Mouse (Mus musculus) lung, embryonic 16.5 days (tissue): ENCODE results near the gene Farp2. TPM values are rescaled to one million over a fixed set of nuclear protein-coding genes. Genes with fewer than 3 reads are reported as not detected.

ENCODE experiments used
- ATAC-seq: fragments of 200-750 bp; cut with Nextera tagmentation; 2 replicates; pipeline ENCODE4 v1.8.0; 2017; ENCODE audit warnings: low read depth, mild to moderate bottlenecking, moderate library complexity
- H3K27ac ChIP-seq: fragments of 300-500 bp; sonication (generic); 2 replicates; pipeline ENCODE4 v1.5.1; 2014; ENCODE audit warnings: mild to moderate bottlenecking, control low read depth, low read length
- H3K27me3 ChIP-seq: fragments of 300-500 bp; sonication (generic); 2 replicates; pipeline ENCODE4 v1.6.1; 2014; ENCODE audit warnings: low read depth, low read length, mixed read lengths; ENCODE audit not compliant: control insufficient read depth, insufficient read depth
- H3K36me3 ChIP-seq: fragments of 300-500 bp; sonication (generic); 2 replicates; pipeline ENCODE4 v1.6.1; 2014; ENCODE audit warnings: low read length; ENCODE audit not compliant: control insufficient read depth, insufficient read depth
- H3K4me1 ChIP-seq: fragments of 300-500 bp; sonication (generic); replicated peaks from 2 replicates; pipeline ENCODE4 v1.6.1; 2014; ENCODE audit warnings: low read length, mixed read lengths; ENCODE audit not compliant: control insufficient read depth, insufficient read depth
- H3K4me2 ChIP-seq: fragments of 300-500 bp; sonication (generic); 2 replicates; pipeline ENCODE4 v1.6.1; 2014; ENCODE audit warnings: low read depth, low read length, control low read depth
- H3K4me3 ChIP-seq: fragments of 300-500 bp; sonication (generic); 2 replicates; pipeline ENCODE4 v1.5.1; 2014; ENCODE audit warnings: mild to moderate bottlenecking, low read length, control low read depth
- H3K9ac ChIP-seq: fragments of 300-500 bp; sonication (generic); 2 replicates; pipeline ENCODE4 v1.6.1; 2014; ENCODE audit warnings: low read length, control low read depth
- H3K9me3 ChIP-seq: fragments of 300-500 bp; sonication (generic); 2 replicates; pipeline ENCODE4 v1.6.1; 2016; ENCODE audit warnings: low read length; ENCODE audit not compliant: control insufficient read depth
- WGBS: fragments of 180-500 bp; shearing (Covaris S2); extraction: QIAGEN DNeasy Blood & Tissue Kit; methylation state at CpG from one replicate; pipeline ENCODE4 v1.1.7; 2014; 5-methylcytosine and 5-hydroxymethylcytosine counted together
- polyA plus RNA-seq: library from polyadenylated mRNA; unstranded; fragments of >200 nt; fragmentation: Nextera tagmentation; extraction: Ambion mirVana; gene quantifications from 2 replicates; pipeline ENCODE4 v1.2.1, GENCODE M21; 2015

The Farp2 gene
- polyA plus RNA-seq, 1 experiment from 2014 or later = 6.2 TPM

DNA sequence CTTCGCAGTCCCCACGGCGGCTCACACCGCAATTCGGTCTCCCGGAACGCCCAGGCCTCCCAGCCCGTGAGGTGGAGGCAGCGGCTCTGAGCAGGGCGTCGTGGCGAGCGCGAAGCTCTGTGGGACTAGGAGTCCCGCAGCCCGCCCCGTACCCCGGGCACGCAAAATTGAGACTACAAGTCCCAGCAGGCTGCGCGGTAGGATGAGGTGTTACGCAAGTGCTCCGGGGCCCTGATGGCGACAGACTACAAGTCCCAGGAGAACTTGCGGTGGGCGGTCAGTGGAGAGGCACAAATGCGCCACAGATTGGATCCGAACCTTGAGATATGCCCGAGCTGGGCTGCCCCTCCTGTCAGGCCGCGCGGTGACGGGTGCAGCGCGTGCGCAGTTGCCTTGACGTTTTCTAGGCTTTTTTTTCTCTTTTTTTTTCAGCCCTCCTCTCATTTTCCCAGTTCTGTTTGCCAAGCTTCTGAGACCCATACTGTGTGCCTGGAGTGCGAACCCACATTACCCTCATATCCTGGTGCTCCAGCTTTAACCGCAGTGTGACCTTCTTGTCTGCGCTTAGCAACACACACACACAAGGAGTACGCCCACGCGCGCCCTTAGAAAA, 123.8 kb downstream of the Farp2 start:
- H3K9ac ChIP-seq = peak overlapping the region; percentile 94
- H3K4me3 ChIP-seq = peak overlapping the region; percentile 97
- peak; percentile 98 for ATAC-seq
- peak overlapping the region; percentile 81 for H3K4me2 ChIP-seq
- WGBS = under 1% methylated on average over 44 of the region's 44 CpGs
- peaks cover 3% of the 10 kb centered on the region for H3K36me3 ChIP-seq
- H3K9me3 ChIP-seq = no peaks in the 10 kb centered on the region
- H3K27ac ChIP-seq = peak overlapping the region; percentile 96
- H3K27me3 ChIP-seq = no peaks in the 10 kb centered on the region
- H3K4me1 ChIP-seq = peaks cover 9% of the 10 kb centered on the region

DNA sequence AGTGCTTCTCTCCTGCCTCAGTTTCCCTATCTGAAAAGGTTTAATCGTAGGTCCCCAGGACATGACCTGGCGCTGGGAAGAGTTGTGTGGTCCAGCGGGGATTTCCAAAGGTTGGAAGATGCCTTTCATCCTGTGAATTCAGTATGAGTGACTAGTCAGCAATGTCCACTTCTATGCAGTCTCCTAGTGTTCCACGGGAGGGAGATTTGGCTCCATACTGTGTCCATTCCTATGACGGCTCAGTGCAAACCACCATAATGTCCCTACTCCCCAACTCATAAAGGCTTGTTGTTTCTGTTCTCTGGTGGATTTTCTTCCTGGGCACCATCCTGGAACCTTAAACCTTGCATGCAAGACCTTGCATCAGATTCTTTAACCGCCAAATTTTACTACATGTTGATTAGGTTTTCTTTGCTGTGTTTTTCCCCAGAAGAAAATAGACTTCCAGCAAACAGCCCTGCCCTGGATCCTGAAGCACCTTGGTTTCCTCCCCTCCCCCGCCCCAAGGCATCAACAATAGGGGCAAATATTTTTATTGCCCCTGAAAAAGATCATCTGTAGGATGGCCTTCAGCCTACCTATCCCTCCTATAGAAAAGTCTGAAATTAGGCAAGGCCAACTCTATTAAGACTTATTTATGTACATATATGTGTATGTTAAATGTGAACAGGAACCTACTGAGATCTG, 124.5 kb downstream of the Farp2 start:
- Histone ChIP-seq H3K27ac (peak overlapping the region; percentile 80), H3K4me3 (peak overlapping the region; percentile 97), H3K4me2 (peak overlapping the region; percentile 81), H3K9me3 (no peaks in the 10 kb centered on the region), H3K9ac (peak overlapping the region; percentile 64), H3K27me3 (no peaks in the 10 kb centered on the region), H3K4me1 (peaks cover 9% of the 10 kb centered on the region), H3K36me3 (peaks cover 1% of the 10 kb centered on the region; the same call in 1 of the 2 replicates)
- ATAC-seq = peak; percentile 35
- 23% methylated on average over 7 of the region's 7 CpGs for WGBS

DNA sequence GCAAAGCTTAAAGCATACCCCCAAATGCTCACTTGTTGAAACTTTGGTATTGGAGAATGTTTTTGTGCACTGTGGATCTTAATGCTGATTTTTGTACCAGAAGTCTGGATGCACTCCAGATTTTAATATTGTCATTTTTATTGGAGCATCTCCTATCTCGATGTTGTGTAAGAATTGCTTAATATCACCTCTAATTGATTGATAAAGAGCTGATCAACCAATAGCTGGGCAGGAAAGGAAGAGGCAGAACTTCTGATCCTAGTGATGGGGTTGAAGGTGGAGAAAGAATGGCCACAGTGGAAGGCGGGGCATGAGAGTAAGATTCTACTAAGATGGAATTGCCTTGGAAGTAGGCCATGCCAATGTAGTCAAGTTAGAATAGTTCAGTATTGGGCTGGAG, 130.1 kb downstream of the Farp2 start:
- Histone ChIP-seq H3K4me1 (no peaks in the 10 kb centered on the region), H3K27ac (no peak overlapping the region), H3K36me3 (no peaks in the 10 kb centered on the region), H3K4me3 (no peak overlapping the region), H3K9me3 (no peaks in the 10 kb centered on the region), H3K9ac (no peak overlapping the region), H3K4me2 (no peak overlapping the region), H3K27me3 (no peaks in the 10 kb centered on the region)
- no peak for ATAC-seq
- 83% methylated on average over 2 of the region's 2 CpGs for WGBS

DNA sequence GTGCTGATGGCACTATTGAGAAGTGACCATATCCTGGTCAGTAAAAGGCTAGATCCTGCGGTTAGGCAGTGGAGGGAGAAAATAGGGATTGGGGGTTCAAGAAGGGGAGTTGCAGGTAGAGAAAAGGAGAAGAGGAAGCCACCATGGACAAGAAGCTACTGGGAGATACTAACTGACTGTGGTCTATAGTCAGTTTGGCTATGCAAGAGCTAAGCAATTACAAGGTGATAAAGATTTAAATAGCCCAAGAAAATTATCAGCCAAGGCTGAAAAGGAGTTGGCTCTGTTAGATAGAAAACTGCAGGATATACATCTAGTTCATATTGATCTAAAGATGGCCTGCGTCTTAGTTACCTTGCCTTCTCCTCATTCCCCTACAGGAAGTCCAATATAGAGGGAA, 130.8 kb downstream of the Farp2 start:
- Histone ChIP-seq H3K9ac (no peak overlapping the region), H3K4me1 (no peaks in the 10 kb centered on the region), H3K4me2 (no peak overlapping the region), H3K9me3 (no peaks in the 10 kb centered on the region), H3K27ac (no peak overlapping the region), H3K4me3 (no peak overlapping the region), H3K36me3 (no peaks in the 10 kb centered on the region), H3K27me3 (no peaks in the 10 kb centered on the region)
- WGBS = 90% methylated on average over 2 of the region's 2 CpGs
- no peak for ATAC-seq

DNA sequence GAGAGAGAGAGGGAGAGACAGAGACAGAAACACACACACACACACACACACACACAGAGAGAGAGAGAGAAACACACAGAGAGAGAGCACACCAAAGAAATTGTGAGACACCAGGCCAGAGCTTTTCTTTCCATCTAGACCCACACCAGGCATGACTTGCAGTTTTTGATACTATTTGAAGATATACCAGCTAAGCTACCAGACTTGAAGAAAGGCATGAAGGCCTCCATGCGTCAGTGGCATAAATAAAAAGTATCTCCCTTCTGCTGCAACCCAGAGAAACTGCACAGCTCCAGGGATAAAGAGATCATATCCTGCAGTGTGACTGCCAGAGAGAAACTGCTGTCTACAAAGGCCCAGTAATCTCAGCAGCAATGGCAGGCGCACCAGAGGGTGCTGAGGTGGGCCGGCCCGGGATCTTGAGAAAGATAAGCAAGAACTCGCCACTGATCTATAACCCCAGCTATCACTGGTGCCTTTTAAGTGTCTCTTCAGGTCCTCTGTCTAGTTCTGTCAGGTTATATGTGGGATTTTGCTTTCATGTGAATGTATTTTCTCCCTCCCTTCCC, 137.8 kb downstream of the Farp2 start:
- no peaks in the 10 kb centered on the region for H3K36me3 ChIP-seq
- H3K9ac ChIP-seq = no peak overlapping the region
- no peak overlapping the region for H3K4me3 ChIP-seq
- H3K27ac ChIP-seq = no peak overlapping the region
- no peaks in the 10 kb centered on the region for H3K27me3 ChIP-seq
- ATAC-seq = no peak
- 58% methylated on average over 5 of the region's 5 CpGs for WGBS
- H3K9me3 ChIP-seq = no peaks in the 10 kb centered on the region
- H3K4me2 ChIP-seq = no peak overlapping the region
- H3K4me1 ChIP-seq = no peaks in the 10 kb centered on the region

DNA sequence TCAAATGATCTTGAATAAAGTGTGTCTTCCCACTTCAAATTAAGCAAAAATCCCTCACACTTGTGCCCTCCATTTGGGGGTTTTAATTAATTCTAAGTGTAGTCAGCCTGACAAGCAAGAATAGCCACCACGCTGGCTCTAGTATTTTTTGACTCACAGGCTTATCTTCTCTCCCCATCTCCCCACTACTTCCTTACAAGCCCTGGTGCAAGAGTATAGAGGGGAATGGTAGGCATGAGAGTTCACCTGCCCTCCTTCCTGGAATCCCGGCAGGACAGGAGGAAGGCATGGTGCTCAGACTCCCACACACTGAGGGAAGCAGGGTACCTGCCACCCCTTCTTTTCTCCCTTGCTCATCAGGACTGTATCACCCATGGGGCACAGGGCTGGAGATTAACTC, 142.4 kb downstream of the Farp2 start:
- 30% methylated on average over 2 of the region's 2 CpGs for WGBS

DNA sequence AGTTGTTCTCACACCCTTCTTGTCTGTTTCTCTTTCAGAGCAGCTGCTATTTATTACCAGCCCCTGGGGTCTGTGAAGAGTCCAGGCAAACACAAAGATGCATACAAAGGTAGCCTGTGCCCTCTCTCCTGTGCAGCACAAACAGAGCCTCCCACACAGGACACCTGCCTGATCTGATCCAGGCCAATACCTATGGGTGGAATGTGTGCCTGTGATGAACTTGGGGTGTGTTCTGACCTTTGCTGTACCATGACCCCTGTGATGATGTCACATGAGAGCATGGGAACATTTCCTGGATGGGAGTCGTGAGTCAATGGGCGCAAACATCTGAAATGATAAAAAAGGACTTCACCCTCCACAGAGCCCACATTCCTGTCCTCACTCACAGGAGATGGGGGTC, 142.9 kb downstream of the Farp2 start:
- Histone ChIP-seq H3K27me3 (no peaks in the 10 kb centered on the region), H3K36me3 (no peaks in the 10 kb centered on the region)
- WGBS = 65% methylated on average over 2 of the region's 2 CpGs

More for the DNA sequence above, 142.4 kb downstream of the Farp2 start:
- Histone ChIP-seq H3K27ac (no peak overlapping the region), H3K36me3 (no peaks in the 10 kb centered on the region), H3K27me3 (no peaks in the 10 kb centered on the region), H3K4me2 (no peak overlapping the region), H3K4me1 (no peaks in the 10 kb centered on the region), H3K9ac (no peak overlapping the region), H3K9me3 (no peaks in the 10 kb centered on the region), H3K4me3 (no peak overlapping the region)
- no peak for ATAC-seq

DNA sequence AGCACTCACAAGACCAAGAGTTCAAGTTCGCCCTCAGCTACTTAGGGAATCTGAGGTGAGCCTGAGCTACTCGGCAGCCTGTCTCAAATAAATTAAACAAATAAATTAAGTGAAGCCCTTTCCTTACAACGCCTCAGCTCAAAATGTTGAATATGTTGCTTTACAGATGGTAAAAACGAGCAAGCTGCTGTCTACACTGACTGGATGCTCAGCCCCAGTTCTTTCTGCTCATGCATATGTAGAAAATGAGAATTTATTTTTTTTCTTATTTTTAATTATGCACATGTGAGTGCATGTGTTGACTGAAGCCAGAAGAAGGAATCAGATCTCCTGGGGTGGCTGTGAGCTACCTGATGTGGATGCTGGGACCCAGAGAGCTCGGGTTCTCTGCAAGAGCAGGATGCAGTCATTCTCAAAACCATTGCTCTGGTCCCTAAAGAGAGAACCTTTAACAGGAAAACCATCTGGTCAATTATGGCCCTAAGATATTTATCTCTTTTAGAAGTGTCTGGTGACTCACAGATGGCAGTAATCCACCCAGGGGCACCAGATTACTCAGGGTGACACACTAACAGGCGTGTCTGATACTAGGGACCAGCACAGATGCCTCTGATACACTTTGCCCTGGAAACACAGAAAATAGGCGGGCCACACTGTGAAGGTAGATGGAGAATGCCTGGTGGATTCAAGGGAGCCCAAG, 144.6 kb downstream of the Farp2 start:
- Histone ChIP-seq H3K36me3 (no peaks in the 10 kb centered on the region), H3K4me1 (no peaks in the 10 kb centered on the region), H3K9ac (no peak overlapping the region), H3K4me3 (no peak overlapping the region), H3K27ac (no peak overlapping the region), H3K9me3 (no peaks in the 10 kb centered on the region), H3K4me2 (no peak overlapping the region), H3K27me3 (no peaks in the 10 kb centered on the region)
- 59% methylated on average over 7 of the region's 7 CpGs for WGBS
- ATAC-seq = no peak

More for the DNA sequence above, 142.9 kb downstream of the Farp2 start:
- H3K9me3 ChIP-seq = no peaks in the 10 kb centered on the region
- H3K4me1 ChIP-seq = no peaks in the 10 kb centered on the region
- no peak overlapping the region for H3K4me3 ChIP-seq
- ATAC-seq = no peak
- no peak overlapping the region for H3K9ac ChIP-seq
- H3K4me2 ChIP-seq = no peak overlapping the region
- H3K27ac ChIP-seq = no peak overlapping the region

DNA sequence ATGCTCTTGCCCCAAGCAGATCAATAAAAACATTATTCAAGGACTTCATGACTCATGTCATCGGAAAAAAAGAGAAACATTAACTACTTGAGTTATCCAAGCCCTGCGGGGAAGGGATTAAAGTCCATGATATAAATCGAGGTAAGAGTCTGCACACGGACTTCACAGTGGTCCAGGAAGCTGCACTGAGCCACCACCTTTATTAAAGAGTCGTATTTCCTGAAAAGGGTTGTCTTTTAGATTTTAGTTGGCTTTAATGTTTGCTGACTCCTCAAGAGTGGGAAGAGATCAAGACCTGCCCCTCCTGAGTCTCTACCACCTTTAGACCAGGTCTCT, 145.1 kb downstream of the Farp2 start:
- no peaks in the 10 kb centered on the region for H3K4me1 ChIP-seq
- H3K9me3 ChIP-seq = no peaks in the 10 kb centered on the region
- no peaks in the 10 kb centered on the region for H3K27me3 ChIP-seq
- H3K4me2 ChIP-seq = no peak overlapping the region
- 69% methylated on average over 5 of the region's 5 CpGs for WGBS
- ATAC-seq = no peak
- H3K4me3 ChIP-seq = no peak overlapping the region
- no peak overlapping the region for H3K27ac ChIP-seq
- no peak overlapping the region for H3K9ac ChIP-seq
- no peaks in the 10 kb centered on the region for H3K36me3 ChIP-seq
